Mouse (Mus musculus): Measurements from ENCODE around the gene Slc51b.

Slc51b gene

DNA sequence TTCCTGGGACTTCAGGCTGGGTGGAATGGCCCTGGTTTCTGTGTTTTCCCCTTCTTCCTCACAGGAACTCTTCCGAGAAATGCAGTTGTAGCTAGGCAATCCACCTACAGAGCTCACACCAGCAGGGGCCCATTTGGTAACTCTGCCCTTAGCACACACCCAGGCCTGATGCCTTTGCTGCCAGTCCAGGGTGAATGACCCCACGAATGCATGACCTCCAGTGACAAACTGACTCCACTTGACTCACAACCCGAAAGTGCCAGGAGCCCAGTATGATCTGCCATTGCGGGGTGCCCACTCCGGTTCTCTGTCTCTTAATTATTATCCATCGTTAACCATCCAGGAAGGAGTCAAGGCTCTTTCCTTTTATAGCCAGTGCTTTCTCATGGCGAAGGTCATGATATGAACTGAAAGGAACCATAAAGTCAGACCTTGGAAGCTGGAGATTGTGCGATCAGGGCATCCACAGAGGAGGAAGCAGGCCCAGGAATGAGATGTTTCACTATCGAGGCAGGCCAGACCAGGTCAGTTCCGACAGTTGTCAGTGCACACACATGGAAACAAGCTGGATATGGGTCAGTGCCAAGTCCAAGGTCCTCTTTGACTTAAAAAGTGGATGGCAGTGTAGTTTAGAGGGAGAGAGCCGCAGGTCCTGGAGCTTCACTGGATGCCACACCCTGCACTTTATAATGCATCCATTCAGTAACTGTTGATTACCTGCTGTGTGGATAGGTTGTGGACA lies at the start of gene Slc51b:
Gene Slc51b, minus strand, starts transcription at position 196 of the 742 bp plus-strand sequence.
- DNase-seq (ENCODE audit: low spot score): no peak

DNA sequence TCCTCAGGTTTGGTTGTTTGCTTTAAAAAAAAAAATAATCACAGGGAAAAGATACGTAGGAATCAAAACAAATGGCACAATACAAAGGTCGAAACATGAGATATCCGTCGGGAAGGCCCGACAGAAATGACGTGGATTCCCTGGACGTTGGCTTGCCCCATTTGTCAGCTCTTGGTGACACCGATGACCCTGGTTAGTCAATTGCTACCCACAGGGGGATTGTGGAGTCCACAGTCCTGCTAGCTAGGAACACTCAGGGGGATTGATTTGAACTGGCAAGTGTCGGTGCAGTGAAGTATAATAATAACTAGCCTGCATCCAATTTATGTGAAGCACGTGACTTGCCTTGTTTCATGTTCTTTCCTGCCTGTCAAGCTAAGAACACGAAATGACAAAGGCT lies 44.9 kb upstream of the Slc51b start:
- no peak for DNase-seq (ENCODE audit: low spot score)

DNA sequence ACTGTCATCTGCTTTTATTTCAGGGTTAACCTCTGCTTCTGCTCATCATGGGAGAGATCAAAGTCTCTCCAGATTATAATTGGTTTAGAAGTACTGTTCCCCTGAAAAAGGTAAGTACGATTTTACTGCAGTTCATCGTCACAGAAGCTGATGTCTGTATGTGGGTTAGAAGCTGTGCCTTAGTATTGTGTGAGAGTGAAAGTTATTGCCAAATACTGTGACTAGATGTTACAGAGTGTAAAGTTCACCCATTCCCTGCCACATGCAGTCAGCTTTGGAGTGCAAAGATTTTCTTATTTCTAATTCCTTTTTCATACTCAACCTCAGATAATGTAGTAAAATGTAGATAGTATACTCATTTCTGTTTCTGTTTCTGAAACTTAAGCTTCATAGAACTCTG lies 42.5 kb upstream of the Slc51b start:
- no peak for DNase-seq (ENCODE audit: low spot score)

DNA sequence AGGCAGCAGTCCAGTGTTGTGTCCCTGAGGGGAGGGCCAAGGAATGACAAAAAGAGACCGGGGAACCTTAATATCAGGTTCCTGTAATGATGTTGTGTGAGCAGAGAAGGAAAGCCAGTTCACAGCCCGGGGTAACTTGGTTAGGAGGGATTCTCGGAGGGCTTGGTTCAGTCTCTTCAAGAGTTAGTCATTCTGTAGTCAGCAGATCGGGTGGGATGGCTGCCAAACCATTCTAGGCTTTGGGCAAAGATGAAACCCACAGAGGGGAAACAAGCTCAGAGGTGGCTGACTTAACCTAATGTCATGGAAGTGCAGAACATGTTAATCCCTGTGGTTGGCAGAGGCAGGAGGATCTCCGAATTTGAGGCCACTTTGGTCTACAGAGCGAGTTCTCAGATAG lies 41.4 kb upstream of the Slc51b start:
- DNase-seq (ENCODE audit: low spot score): no peak

DNA sequence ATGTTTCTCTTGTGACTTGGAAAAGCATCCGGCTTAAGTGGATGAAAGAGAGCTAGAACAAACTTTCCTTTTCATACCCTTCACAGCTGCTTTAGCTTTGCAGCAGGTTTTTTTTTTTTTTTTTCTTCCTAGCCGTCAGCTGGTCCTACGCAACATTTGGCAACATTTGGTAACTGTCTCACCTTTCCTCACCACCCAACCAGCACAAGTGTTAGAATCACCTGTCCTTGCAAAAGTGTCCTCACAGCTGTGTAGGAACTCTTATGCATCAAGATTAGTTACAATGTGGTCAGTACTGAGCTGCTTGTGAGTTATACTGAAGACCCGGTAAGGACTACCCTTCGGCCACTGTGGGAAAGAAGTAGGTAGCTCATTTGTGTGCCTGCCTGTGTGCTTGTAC lies 39.8 kb upstream of the Slc51b start:
- no peak for DNase-seq (ENCODE audit: low spot score)

DNA sequence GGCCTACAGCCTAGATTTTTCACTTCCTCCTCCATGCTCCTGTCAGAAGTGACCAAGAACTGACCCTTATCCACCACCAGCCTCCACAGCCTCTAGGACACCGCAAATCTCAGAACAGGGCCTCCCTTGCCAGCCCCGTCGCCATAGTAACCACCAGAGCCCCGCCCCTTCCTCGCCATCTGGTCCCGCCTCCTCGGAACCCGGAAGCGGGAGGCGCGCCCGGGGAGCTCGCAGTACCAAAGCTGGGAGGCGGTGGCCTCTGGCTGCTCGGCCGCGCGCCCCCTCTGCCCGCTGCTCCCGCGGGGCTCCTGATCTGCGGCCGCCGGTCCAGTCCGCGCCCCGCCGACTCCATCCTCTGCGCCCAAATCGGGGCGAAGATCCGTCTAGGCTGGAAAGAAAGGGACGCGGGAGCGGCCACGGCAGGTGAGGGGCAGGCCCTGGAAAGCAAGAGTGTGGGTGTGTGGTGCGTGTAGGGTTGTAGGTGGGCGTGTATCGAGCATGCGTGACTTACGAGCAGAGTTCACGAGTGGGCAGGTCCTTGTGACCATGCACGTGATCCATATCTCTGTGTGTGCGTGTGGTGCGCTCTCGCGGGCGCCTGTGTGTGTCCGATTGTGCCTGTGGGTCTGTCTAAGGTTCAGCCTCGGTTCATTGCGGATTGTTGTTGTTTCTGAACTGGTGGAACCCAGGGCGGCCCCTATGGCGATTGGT lies 38.1 kb upstream of the Slc51b start, which contains the start of gene Spg21:
Gene Spg21, plus strand, starts transcription at position 216 of the 711 bp plus-strand sequence.
- peak; percentile 93 for DNase-seq (ENCODE audit: low spot score)

DNA sequence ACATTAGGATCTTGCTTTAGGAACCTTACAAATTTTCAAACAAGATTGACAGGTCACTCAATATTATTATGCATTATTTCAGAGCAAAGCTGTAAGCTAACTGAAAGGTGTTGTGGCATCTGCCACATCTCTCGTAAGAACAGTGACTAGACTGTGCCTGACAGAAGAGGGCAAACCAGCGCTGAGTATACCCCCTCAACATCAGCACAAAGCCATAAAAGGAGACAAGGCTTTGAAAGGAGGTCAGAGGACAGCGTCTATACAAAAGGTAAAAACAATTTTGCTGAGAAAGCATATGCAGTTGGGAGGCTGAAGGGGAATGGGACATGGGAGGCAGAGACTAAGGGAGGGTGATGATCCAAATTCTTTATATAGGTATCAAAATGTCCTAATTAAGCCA lies 37.4 kb upstream of the Slc51b start:
- DNase-seq (ENCODE audit: low spot score): no peak

DNA sequence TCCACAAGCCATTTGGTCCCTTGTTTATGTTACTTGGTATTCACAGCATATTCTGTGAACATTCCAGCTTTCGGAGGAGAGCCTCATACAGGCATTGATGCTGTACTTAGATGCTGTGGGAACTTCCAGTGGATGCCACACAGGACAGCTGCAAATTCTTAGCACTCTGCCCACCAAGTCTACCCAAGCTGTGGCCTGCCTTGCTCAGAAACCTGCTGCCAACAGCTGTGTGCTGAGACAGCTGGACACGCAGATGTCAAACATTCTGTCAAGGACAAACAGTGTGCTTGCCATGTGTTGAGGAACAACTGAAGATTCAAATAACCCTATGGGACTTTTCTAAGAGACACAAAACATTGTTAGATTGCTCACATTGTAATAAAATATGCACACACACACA lies 36.2 kb upstream of the Slc51b start:
- no peak for DNase-seq (ENCODE audit: low spot score)

DNA sequence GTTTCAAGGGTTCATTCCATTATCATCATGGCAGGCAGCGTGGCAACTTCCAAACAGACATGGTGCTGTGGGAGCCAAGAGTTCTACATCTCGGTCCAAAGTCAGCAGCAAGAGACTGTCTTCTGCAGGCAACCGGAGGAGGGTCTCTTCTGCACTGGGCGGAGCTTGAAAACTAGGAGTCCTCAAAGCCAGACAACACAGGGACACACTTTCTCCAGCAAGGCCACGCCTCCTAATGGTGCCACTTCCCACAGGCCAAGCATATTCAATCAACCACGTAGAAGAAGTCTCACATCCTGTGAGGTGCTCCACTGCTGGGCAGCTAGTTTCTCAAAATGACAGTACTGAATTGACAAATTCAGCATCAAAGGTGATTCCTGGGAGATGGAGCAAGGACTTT lies 25.2 kb upstream of the Slc51b start:
- no peak for DNase-seq (ENCODE audit: low spot score)

DNA sequence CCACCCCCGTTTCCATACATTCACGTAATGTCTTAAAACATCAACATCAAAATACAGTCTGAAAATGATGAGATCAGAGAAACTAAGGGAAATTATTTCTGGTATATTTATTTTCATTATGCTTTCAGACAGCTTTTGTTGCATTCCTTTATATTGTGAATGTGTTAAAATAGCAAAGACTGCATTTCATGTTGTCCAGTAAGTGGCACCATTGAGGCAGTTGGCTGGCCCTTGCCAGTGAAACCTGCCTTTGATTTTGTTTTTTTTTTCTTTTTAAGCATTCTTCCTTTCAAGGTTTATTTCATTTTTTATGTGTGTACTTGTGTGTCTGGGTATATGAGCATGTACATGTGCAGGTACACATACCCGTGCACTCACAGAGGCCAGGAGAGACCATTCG lies 21.9 kb upstream of the Slc51b start:
- DNase-seq (ENCODE audit: low spot score): no peak

DNA sequence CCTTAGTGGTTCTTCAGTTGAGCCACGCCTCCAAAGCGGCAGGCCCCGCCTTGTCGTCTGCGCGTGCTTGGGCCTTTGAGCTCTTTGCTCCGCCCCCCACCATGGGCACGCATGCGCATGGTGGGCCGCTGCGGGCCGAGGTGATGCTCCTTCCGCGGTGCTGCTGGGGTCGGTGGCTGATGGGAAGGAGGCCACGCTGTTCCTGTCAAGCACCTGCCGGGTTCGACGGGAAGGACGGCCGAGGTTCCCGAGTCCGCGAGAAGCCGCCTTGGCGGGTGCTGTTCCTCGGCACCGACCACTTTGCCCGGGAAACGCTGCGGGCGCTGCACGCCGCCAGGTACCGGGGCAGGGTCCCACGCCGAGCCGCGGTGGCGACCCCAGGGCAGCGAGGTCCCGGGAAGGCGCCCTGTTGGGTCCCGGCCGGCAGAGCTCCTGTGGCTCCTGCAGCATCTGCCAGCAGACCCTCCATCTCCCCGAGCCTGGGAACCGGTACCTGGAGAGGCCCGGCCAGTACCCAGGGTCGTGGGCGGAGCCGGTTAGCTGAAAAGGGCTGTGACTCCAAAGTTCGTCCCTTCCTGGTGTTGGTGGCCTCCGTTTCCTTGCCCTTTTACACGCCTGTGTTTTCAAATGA lies 13.0 kb upstream of the Slc51b start, which contains the start of gene Mtfmt:
Gene Mtfmt, plus strand, starts transcription at position 112 of the 631 bp plus-strand sequence.
- peak; percentile 81 for DNase-seq (ENCODE audit: low spot score)

DNA sequence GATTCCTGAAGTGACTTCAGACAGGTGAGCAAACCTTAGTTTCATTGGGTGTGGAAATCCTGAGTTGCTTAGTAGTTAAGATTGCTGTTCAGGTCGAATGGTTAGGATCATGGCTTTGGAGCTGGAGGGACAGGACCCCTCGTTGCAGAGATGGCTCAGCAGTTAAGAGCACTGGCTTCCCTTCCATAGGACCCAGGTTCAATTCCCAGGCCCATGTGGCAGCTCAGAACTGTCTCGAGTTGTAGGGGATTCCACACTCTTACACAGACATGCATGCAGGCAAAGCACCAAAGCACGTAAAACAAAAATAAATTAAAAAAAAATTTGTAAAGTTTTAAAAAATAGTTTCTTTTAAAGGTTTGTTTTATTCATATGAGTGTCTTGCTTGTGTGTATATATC lies 12.5 kb upstream of the Slc51b start:
- no peak for DNase-seq (ENCODE audit: low spot score)

DNA sequence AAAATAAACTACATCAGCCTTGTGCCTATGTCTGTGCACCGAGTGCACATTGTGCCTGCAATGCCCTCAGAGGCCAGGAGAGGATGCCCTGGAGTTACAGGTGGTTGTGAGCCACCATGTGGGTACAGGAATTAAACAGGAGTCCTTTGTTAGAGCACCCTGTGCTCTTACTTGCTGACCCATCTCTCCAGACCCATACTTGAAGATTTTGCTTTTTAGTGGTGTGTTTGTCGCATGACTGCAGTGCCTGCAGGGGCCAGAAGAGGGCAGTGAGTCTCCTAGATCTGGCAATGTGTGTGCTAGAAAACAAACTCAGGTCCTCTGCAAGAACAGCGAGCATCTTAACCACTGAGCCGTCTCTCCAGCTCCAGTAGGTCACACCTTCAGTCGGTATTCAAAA lies 11.4 kb upstream of the Slc51b start:
- no peak for DNase-seq (ENCODE audit: low spot score)

DNA sequence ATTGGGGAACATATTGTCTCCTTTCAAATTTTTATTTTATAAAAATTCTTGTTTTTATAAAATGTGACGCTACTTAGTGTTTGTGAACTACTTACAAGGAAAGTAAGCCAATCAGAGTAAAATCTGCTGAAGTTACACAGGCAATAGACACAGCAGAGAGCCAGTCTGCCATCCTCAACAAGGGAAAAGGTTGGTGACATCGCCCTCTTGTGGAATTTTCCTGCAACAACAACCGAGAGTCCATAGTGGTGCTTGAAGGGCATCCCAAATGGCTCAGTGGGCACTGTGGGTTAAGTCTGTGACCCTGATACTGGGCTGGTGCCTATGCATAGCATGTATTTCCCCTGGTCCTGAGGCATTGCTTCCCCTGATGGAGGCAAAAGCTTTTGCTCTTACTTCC lies 9.5 kb upstream of the Slc51b start:
- peak; percentile 84 for DNase-seq (ENCODE audit: low spot score)

DNA sequence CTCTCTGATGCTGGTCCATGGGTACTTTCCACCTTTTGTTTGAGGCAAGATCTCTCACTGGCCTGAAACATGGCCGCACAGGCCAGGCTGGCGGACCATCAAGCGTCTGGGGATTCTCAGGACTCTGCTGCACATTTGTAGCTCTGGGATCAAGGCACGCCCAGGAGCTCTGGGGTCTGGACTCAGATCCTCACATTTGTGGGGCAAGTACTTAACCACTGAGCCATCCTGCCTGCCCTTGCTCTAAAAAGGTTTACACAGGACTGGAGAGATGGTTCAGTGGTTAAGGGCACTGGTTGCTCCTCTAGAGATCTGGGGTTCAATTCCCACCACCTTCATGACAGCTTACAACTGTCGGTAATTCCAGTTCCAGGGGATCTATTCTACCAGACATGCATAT lies 8.2 kb upstream of the Slc51b start:
- no peak for DNase-seq (ENCODE audit: low spot score)

DNA sequence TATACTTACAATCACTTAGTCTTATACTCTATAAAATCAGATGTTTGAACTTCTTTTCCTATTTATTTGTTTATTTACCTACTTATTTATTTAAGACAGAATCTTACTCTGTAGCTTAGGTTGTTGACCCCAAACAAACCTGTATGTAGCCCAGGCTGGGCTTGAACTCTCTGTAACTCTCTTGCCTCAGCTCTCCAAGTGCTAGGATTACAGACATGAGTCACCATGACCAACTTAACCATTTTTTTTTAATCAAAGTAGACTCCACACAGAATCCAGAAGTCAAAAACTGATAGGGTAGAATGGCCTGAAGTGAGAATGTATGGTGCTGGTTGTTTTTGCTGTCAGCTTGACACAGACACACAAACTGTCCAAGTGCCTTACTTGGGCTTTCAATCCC lies 7.6 kb upstream of the Slc51b start:
- no peak for DNase-seq (ENCODE audit: low spot score)

DNA sequence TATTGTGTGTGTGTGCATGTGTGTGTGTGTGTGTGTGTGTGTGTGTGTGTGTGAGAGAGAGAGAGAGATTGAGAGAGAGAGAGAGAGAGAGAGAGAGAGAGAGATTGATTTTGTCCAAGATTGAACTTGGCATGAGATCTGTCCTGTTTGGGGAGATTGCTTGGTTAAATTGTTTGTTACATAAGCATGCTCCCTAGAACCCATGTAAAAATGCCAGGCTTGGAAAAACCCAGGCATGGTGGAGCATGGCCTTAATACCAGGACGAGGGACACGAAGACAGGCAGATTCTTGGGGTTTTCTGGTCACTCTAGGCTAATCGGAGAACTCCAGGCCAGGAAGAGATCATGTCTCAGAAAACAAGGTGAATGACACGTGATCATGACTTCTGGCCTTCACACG lies 5.2 kb upstream of the Slc51b start:
- DNase-seq (ENCODE audit: low spot score): no peak

DNA sequence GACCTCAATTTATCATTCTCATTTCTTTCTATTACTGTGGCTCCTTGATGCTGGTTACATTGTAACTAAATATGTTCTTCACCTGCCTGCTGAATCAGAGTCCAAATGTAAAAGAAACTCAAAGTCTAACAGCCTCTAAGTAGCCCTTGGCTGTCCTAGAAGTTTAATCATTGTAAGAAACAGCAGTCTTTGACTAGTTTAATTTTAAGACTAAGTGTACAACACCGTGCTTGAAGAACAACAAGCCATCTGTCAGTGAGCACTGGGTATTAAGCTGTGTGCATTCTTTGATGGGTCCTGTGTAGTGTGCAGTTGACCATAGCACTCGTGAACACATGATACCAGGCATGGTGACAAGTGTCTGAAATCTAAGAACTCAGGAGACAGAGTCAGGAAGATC lies 4.8 kb upstream of the Slc51b start:
- no peak for DNase-seq (ENCODE audit: low spot score)

DNA sequence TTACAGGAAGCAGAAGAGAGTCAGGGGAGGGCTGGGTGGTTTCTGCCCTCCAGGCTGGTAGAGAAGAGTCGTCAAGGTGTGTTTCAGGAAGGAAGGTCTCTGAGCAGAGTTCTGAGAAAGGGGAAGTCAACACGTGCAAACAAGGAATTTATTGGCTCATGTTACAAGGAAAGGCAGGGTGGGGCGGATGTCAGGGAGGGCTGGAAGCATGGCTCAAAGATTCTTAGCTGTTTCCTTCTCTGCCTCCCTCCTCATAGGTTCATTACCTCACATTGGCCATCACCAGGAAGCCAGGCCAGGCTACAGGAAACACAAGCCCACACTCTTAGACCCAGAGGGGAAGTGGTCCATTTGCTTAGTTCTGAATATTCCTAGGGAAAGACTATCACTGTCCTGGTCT lies 1.6 kb upstream of the Slc51b start:
- no peak for DNase-seq (ENCODE audit: low spot score)

DNA sequence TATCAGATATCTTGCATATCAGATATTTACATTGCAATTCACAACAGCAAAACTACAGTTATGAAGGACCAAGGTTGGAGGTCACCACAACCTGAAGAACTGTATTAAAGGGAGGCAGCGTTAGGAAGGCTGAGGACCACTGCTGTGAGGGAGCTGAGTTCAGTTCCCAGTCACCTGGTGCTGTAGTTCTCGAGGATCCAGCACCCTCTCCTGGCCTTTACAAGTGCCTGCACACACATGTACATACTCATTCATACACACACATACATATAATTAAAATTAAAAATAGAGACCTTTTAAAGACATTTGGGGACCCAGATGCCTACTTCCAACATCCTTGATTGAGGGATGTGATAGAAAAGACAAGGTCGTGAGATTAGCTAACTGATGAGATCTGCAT lies 3.1 kb downstream of the Slc51b start:
- DNase-seq (ENCODE audit: low spot score): no peak

DNA sequence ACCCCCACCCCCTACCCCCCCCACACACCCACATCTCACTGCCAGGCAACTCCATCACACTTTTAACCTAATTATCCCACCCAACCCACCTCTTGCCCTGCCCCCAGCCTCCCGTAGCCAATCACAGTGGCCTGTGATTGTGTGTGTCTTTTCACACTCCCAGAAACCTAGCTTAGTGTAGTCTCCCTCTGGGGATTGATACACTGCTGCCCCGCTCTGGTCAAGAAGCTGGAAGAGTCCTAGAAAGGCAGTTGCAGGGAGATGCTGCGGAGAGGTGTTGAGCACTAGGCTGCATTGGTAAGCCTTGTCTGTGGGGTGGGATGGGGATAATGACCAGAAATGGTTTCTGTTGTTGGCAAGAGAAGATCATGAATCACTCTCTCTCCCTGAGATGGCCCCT lies 5.0 kb downstream of the Slc51b start:
- DNase-seq (ENCODE audit: low spot score): no peak

DNA sequence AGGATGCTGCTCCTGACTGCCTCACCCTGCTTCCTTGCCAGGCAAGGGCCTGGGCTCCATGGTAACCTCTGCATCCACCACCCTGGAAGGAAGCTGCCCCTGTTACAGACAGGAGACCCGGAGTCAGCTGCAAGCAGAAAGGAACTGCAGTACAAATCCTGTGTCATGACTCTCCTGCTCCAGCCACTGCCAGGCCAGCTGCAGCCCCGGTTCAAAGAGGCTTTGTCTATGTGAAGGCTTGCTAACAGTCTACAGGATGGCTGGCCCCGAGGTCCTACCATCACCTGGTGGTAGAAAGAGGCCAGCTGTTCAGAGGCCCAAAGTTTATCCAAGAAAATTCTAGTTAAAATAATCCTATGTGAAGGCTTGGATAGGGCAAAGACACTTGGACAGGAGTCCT lies 11.4 kb downstream of the Slc51b start:
- no peak for DNase-seq (ENCODE audit: low spot score)

DNA sequence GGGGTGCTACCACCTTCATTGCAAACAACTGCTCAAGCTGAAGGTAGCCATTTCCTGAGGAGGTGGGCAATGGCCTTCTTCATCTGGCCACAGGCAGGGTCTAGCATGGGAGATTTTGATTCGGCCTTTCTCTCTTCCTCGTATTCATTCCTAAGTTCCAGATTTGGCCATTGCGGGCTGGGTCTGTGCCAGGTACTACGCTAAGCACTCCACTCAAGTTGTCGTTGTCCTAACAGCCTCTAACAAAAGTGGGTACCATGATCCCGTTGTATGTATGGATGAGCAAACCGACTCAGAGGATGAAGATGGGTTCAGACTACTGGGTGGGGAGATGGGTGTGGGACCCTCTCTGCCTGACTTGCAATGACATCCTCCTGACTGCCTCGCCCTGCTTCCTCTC lies 12.4 kb downstream of the Slc51b start:
- no peak for DNase-seq (ENCODE audit: low spot score)

Data from left cerebral cortex, adult 11 months (tissue).